Mouse (Mus musculus) E14TG2a.4 (cell line): ENCODE measurements around the gene Plekhj1.

ENCODE experiments used
- CTCF ChIP-seq: conservative IDR thresholded peaks from 2 replicates; pipeline ENCODE4 v1.5.1; 2014; ENCODE audit warnings: low read length
- POU5F1 ChIP-seq: IDR thresholded peaks from 2 replicates; pipeline ENCODE4 v1.6.1; 2014; ENCODE audit warnings: low read length, borderline replicate concordance

GRCm38 (mm10) chr10:80798150-80799006 lies at the start of gene Plekhj1, which contains the start of gene Sf3a2:
- no peak for TF ChIP-seq CTCF
- no peak for TF ChIP-seq POU5F1
